Mouse (Mus musculus) lung, postnatal 10 days (tissue): Measurements from ENCODE around the gene Vmac.

ENCODE experiments used
- DNase-seq: peaks from one replicate; pipeline ENCODE4 v3.0.0; 2021

Gene Vmac

GRCm38 (mm10) chr17:56683546-56684140 is 34.2 kb downstream of the Vmac start:
- DNase-seq, result no peak

- no peak for DNase-seq
Measured at GRCm38 (mm10) chr17:56682880-56683279, 34.9 kb downstream of the Vmac start.

GRCm38 (mm10) chr17:56681791-56682190 is 36.0 kb downstream of the Vmac start:
- no peak for DNase-seq

- peak; percentile 17 for DNase-seq
Measured at GRCm38 (mm10) chr17:56673647-56674416, 44.0 kb downstream of the Vmac start.

- DNase-seq, result peak; percentile 99
Measured at GRCm38 (mm10) chr17:56672941-56673646, 44.7 kb downstream of the Vmac start, which contains the start of gene Ranbp3. Ranbp3 (plus strand) TSS chr17:56673294.

- DNase-seq, result no peak
Measured at GRCm38 (mm10) chr17:56669766-56670165, 48.1 kb downstream of the Vmac start.

GRCm38 (mm10) chr17:56668384-56669144 is 49.3 kb downstream of the Vmac start:
- DNase-seq, result peak; percentile 87

- DNase-seq, result no peak
Measured at GRCm38 (mm10) chr17:56667591-56667990, 50.2 kb downstream of the Vmac start.

- no peak for DNase-seq
Measured at GRCm38 (mm10) chr17:56666384-56666783, 51.4 kb downstream of the Vmac start.

GRCm38 (mm10) chr17:56664333-56664732 is 53.5 kb downstream of the Vmac start:
- DNase-seq, result peak; percentile 44
